Mouse (Mus musculus) adrenal gland, postnatal 0 days (tissue): ENCODE results near the gene Dlg1. TPM values are rescaled to one million over a fixed set of nuclear protein-coding genes. Genes with fewer than 3 reads are reported as not detected.

Source experiments
- polyA plus RNA-seq: library from polyadenylated mRNA; unstranded; fragments of >200 nt; fragmentation: Nextera tagmentation; extraction: Ambion mirVana; gene quantifications from 2 replicates; pipeline ENCODE4 v1.2.1, GENCODE M21; 2015

Dlg1 gene
- 9.2 and 14.3 TPM in 2 replicates for polyA plus RNA-seq

DNA sequence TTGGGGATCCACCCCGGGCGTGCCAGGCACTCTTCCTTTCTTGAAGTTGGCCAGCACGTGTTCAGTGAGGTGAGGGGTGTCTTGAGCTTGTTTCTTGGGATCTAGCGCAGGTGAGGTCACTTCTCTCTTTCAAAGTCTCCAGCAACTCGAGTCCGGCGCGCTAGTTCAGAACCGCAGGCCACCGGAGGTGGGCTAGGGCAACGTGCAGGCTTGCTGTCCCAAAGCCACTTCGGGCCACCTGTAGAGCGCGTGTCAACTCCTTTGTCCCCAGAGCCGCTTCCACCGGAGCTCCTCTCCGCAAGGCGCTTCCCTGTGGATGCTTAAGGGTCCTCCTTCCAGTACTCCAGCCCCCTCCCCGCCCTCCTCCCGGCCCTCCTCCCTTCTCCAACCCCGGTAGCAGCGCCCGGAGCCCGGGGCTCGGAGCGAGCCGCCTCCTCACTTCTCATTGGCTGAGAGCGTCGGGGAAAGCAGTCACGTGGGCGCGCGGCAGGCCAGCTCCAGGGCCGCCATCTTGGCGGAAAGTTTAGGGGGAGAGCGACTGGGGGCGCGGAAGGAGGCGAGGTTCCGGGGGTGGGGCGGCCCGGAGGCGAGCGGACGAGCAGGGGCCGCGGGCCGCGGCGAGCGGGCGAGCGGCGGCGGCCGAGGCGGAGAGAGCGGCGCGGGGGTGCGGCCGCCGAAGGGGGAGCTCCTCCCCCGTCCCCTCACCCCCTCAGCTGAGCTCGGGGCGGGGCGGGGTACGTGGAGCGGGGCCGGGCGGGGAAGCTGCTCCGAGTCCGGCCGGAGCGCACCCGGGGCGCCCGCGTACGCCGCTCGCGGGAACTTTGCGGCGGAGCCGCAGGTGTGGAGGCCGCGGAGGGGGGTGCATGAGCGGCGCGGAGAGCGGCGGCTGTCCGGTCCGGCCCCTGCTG is at the start of gene Dlg1:
Dlg1 (plus strand) TSS at position 65 of the 908 bp plus-strand sequence.

DNA sequence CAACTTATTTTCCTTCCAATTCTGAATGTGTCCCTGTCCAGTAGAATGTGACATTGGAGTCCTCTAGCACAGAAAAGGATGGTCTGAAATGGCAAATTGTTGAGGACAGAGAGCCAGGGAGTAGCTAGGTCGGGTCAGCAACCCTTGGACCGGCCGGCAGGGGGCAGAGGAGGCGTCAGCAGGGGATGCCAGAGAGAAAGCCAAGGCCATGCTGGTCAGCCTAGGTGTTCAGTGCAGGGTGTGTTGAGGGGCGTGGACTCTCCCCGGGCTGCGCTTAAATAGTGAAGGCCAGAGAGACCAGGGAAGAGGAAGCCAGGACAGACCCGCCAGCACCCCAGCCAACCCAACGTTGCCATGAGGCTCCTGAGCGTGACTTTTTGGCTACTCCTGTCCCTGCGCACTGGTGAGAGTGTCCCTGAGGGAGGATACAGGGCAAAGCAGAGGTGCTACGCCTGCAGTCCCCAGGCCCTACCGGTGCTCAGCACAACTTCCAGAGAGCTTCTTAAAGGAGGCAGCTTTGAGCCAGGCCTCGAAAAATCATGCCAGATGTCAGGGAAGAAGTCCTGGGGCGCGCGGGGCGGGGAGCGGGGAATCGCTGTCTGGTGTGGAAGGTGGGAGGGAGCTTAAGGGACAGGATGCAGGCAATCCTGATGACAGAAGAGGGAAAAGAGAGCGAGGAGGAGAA is 215.5 kb downstream of the Dlg1 start, which contains the start of gene Meltf:
Meltf (plus strand) TSS at position 238 of the 685 bp plus-strand sequence.

Other genes with a start within 250 kb of the Dlg1 start
- 10.2 and 20.8 TPM in 2 replicates for gene Bdh1, start 241.2 kb upstream of the Dlg1 start, polyA plus RNA-seq
- gene Meltf, start 215.4 kb downstream of the Dlg1 start, polyA plus RNA-seq, result 0.11 and 1.4 TPM in 2 replicates